Mouse (Mus musculus): ENCODE results near the gene Adgrv1. TPM values are rescaled to one million over a fixed set of nuclear protein-coding genes. Genes with fewer than 3 reads are reported as not detected.

Adgrv1 gene
- polyA plus RNA-seq, 3 experiments from 2014 or later: 0.24 to 0.54 (median 0.31) TPM

GRCm38 (mm10) chr13:81134412-81134811, 498.5 kb downstream of the Adgrv1 start:
- ATAC-seq: no peak

- no peak for ATAC-seq
These were observed 499.6 kb downstream of the Adgrv1 start for GRCm38 (mm10) chr13:81133336-81133735.

GRCm38 (mm10) chr13:81132691-81133090, 500.3 kb downstream of the Adgrv1 start:
- no peak for ATAC-seq

GRCm38 (mm10) chr13:81131860-81132259, 501.1 kb downstream of the Adgrv1 start:
- ATAC-seq: no peak

- ATAC-seq: no peak
These were observed 502.0 kb downstream of the Adgrv1 start for GRCm38 (mm10) chr13:81130742-81131524.

- ATAC-seq: no peak
These were observed 507.1 kb downstream of the Adgrv1 start for GRCm38 (mm10) chr13:81125846-81126245.

GRCm38 (mm10) chr13:81122238-81122637, 510.7 kb downstream of the Adgrv1 start:
- ATAC-seq: no peak

GRCm38 (mm10) chr13:81110479-81110878, 522.5 kb downstream of the Adgrv1 start:
- no peak for ATAC-seq

GRCm38 (mm10) chr13:81109676-81110075, 523.3 kb downstream of the Adgrv1 start:
- no peak for ATAC-seq

GRCm38 (mm10) chr13:81108526-81109302, 524.2 kb downstream of the Adgrv1 start:
- ATAC-seq: no peak

GRCm38 (mm10) chr13:81107436-81107835, 525.5 kb downstream of the Adgrv1 start:
- no peak for ATAC-seq

- ATAC-seq: no peak
These were observed 529.2 kb downstream of the Adgrv1 start for GRCm38 (mm10) chr13:81103794-81104193.

- peak; percentile 25 for ATAC-seq
These were observed 536.5 kb downstream of the Adgrv1 start for GRCm38 (mm10) chr13:81096424-81096823.

GRCm38 (mm10) chr13:81094513-81094912, 538.4 kb downstream of the Adgrv1 start:
- ATAC-seq: no peak

GRCm38 (mm10) chr13:81090051-81090836, 542.7 kb downstream of the Adgrv1 start:
- no peak for ATAC-seq

- ATAC-seq: no peak
These were observed 545.8 kb downstream of the Adgrv1 start for GRCm38 (mm10) chr13:81086969-81087682.

- ATAC-seq: peak; percentile 54
These were observed 560.7 kb downstream of the Adgrv1 start for GRCm38 (mm10) chr13:81072214-81072613.

GRCm38 (mm10) chr13:81051448-81051847, 581.5 kb downstream of the Adgrv1 start:
- ATAC-seq: no peak

GRCm38 (mm10) chr13:81050911-81051310, 582.0 kb downstream of the Adgrv1 start:
- peak; percentile 43 for ATAC-seq

GRCm38 (mm10) chr13:81045345-81045744, 587.6 kb downstream of the Adgrv1 start:
- ATAC-seq: no peak
